Mouse (Mus musculus): ENCODE results near the gene Frmd4a.
A peak's percentile ranks its signal among the peaks of the same experiment; 100 is the strongest.
"Not testable (repeated sequence)": the region's sequence is repeated elsewhere in the genome, so short reads cannot be mapped to it uniquely, and the experiment has no call there.

Frmd4a gene

GRCm38 (mm10) chr2:4293726-4294125 is 276.2 kb downstream of the Frmd4a start:
- no peak for DNase-seq

GRCm38 (mm10) chr2:4295641-4296040 is 278.1 kb downstream of the Frmd4a start:
- DNase-seq = no peak

GRCm38 (mm10) chr2:4296881-4297280 is 279.4 kb downstream of the Frmd4a start:
- peak in 1 of 2 experiments; percentile 25 for DNase-seq

GRCm38 (mm10) chr2:4298325-4299215 is 281.1 kb downstream of the Frmd4a start:
- no peak for DNase-seq

GRCm38 (mm10) chr2:4299593-4299992 is 282.1 kb downstream of the Frmd4a start:
- no peak for DNase-seq

GRCm38 (mm10) chr2:4300383-4300811 is 282.9 kb downstream of the Frmd4a start:
- peak; percentile 39 to 52 for DNase-seq

- DNase-seq = no peak
These were observed 283.3 kb downstream of the Frmd4a start for GRCm38 (mm10) chr2:4300816-4301215.

GRCm38 (mm10) chr2:4301256-4301655 is 283.7 kb downstream of the Frmd4a start:
- no peak for DNase-seq

GRCm38 (mm10) chr2:4301692-4302091 is 284.2 kb downstream of the Frmd4a start:
- no peak for DNase-seq

- DNase-seq = no peak
These were observed 284.6 kb downstream of the Frmd4a start for GRCm38 (mm10) chr2:4302119-4302518.

GRCm38 (mm10) chr2:4307076-4307475 is 289.6 kb downstream of the Frmd4a start:
- DNase-seq = no peak

GRCm38 (mm10) chr2:4314545-4314944 is 297.0 kb downstream of the Frmd4a start:
- no peak for DNase-seq

- DNase-seq = no peak
These were observed 299.1 kb downstream of the Frmd4a start for GRCm38 (mm10) chr2:4316589-4316988.

GRCm38 (mm10) chr2:4318134-4318533 is 300.6 kb downstream of the Frmd4a start:
- DNase-seq = no peak

GRCm38 (mm10) chr2:4326241-4327010 is 308.9 kb downstream of the Frmd4a start:
- DNase-seq = no peak

- no peak for DNase-seq
These were observed 309.5 kb downstream of the Frmd4a start for GRCm38 (mm10) chr2:4327011-4327340.

- DNase-seq = peak in 1 of 2 experiments; percentile 35
These were observed 314.9 kb downstream of the Frmd4a start for GRCm38 (mm10) chr2:4332441-4332840.

- peak; percentile 71 to 87 for DNase-seq
These were observed 316.7 kb downstream of the Frmd4a start for GRCm38 (mm10) chr2:4334201-4334600.

- no peak for DNase-seq
These were observed 317.4 kb downstream of the Frmd4a start for GRCm38 (mm10) chr2:4334936-4335335.

GRCm38 (mm10) chr2:4335881-4336280 is 318.4 kb downstream of the Frmd4a start:
- DNase-seq = no peak

GRCm38 (mm10) chr2:4338290-4338689 is 320.8 kb downstream of the Frmd4a start:
- not testable (repeated sequence) for DNase-seq

GRCm38 (mm10) chr2:4339128-4339527 is 321.6 kb downstream of the Frmd4a start:
- peak in 1 of 2 experiments; percentile 34 for DNase-seq

- DNase-seq = no peak
These were observed 322.2 kb downstream of the Frmd4a start for GRCm38 (mm10) chr2:4339530-4340218.

All from lung, postnatal 4 days (tissue).